Mouse (Mus musculus): ENCODE measurements around the gene Nrxn3. TPM values are rescaled to one million over a fixed set of nuclear protein-coding genes. Genes with fewer than 3 reads are reported as not detected.

Gene Nrxn3
- polyA plus RNA-seq, 1 experiment from 2014 or later: 3.7 TPM

DNA sequence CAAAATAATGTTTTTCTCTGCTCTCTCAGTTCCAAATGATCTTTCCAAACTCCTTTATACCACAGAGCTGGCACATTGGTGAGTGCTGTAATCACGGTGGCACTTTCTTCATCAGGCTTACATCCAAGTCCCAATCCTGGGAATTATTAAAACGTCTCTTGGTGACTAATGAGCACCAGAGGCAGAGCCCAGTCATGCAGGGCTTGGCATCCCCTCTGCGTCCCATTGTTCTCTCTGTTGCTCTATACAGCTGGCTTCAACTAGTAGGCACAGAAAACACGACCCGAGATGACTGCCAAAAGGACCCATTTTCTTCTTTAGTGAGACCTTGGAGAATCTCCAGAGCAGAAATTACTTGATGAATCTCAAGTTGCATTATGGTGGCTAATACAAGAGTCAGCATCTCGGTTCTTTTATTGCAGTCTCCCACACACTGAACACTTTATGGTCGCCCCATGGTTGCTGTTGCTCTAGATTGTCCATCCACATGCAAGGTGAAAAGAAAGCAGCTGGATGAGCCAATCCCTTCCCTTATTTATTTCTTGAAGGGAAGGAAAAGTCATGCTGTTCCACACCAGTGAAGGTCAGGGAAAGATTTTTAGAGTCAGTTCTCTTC, 1552.1 kb downstream of the Nrxn3 start:
- no peaks in the 10 kb centered on the region for H3K27me3 ChIP-seq
- ATAC-seq (ENCODE audit: insufficient number of reproducible peaks, insufficient read depth, low FRiP score, low TSS enrichment): no peak
- no peak overlapping the region for H3K27ac ChIP-seq
- no peaks in the 10 kb centered on the region for H3K9me3 ChIP-seq
- no peak overlapping the region for H3K4me2 ChIP-seq (replicated peaks)
- H3K4me3 ChIP-seq: no peak overlapping the region
- H3K4me1 ChIP-seq: no peaks in the 10 kb centered on the region
- no peaks in the 10 kb centered on the region for H3K36me3 ChIP-seq
- WGBS: 76% methylated on average over 7 of the region's 7 CpGs
- H3K9ac ChIP-seq: no peak overlapping the region

- Histone ChIP-seq H3K27me3 (no peaks in the 10 kb centered on the region), H3K9me3 (no peaks in the 10 kb centered on the region), H3K4me3 (no peak overlapping the region), H3K4me1 (no peaks in the 10 kb centered on the region), H3K4me2 (replicated peaks) (no peak overlapping the region), H3K36me3 (no peaks in the 10 kb centered on the region), H3K27ac (no peak overlapping the region), H3K9ac (no peak overlapping the region)
- ATAC-seq (ENCODE audit: insufficient number of reproducible peaks, insufficient read depth, low FRiP score, low TSS enrichment): no peak
- 95% methylated on average over 1 of the region's 1 CpGs for WGBS
Measured at GRCm38 (mm10) chr12:90281236-90281635, 1558.6 kb downstream of the Nrxn3 start.

- no peaks in the 10 kb centered on the region for H3K9me3 ChIP-seq
Measured at GRCm38 (mm10) chr12:90283022-90283421, 1560.3 kb downstream of the Nrxn3 start.

DNA sequence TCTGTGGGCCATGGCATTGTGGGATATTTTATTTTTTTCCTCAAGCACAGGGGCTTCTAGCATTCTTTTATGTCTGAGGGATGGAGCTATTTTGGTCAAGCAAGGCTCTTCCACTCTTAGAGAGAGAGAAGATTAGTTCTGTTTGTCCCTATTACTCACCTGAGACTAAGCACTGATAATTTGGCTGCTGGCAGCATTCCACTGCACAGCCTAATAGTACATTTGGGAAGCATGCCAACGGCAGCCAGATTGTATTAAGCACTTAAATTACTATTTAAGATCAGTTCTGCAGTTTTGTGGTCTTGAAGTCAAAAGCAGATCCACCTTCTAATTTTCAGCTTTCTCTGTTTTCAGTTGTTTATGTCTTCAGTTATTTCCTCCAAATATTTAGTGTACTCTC, 1580.0 kb downstream of the Nrxn3 start:
- no peak overlapping the region for H3K9ac ChIP-seq
- H3K27ac ChIP-seq: no peak overlapping the region
- no peak overlapping the region for H3K4me2 ChIP-seq (replicated peaks)
- no peak for ATAC-seq (ENCODE audit: insufficient number of reproducible peaks, insufficient read depth, low FRiP score, low TSS enrichment)
- no peak overlapping the region for H3K4me3 ChIP-seq
- no peaks in the 10 kb centered on the region for H3K27me3 ChIP-seq
- H3K9me3 ChIP-seq: no peaks in the 10 kb centered on the region
- H3K36me3 ChIP-seq: no peaks in the 10 kb centered on the region
- WGBS: 63% methylated on average over 1 of the region's 1 CpGs
- H3K4me1 ChIP-seq: no peaks in the 10 kb centered on the region

More at GRCm38 (mm10) chr12:90283022-90283421, 1560.3 kb downstream of the Nrxn3 start:
- 66% methylated on average over 5 of the region's 5 CpGs for WGBS
- ATAC-seq (ENCODE audit: insufficient number of reproducible peaks, insufficient read depth, low FRiP score, low TSS enrichment): no peak
- H3K4me1 ChIP-seq: no peaks in the 10 kb centered on the region
- H3K4me2 ChIP-seq (replicated peaks): no peak overlapping the region
- no peak overlapping the region for H3K27ac ChIP-seq
- no peak overlapping the region for H3K4me3 ChIP-seq
- H3K27me3 ChIP-seq: no peaks in the 10 kb centered on the region
- no peak overlapping the region for H3K9ac ChIP-seq
- no peaks in the 10 kb centered on the region for H3K36me3 ChIP-seq

GRCm38 (mm10) chr12:90331806-90332205, 1609.1 kb downstream of the Nrxn3 start:
- Histone ChIP-seq H3K36me3 (no peaks in the 10 kb centered on the region), H3K4me2 (replicated peaks) (no peak overlapping the region), H3K4me1 (0 out of 2 replicates have a peak, but pooled peaks cover 2% of the 10 kb centered on the region), H3K4me3 (no peak overlapping the region), H3K9ac (no peak overlapping the region), H3K27me3 (no peaks in the 10 kb centered on the region), H3K27ac (no peak overlapping the region), H3K9me3 (no peaks in the 10 kb centered on the region)
- 93% methylated on average over 15 of the region's 15 CpGs for WGBS
- ATAC-seq (ENCODE audit: insufficient number of reproducible peaks, insufficient read depth, low FRiP score, low TSS enrichment): no peak

GRCm38 (mm10) chr12:90332459-90332858, 1609.8 kb downstream of the Nrxn3 start:
- no peak overlapping the region for H3K27ac ChIP-seq
- no peak overlapping the region for H3K4me3 ChIP-seq
- no peak overlapping the region for H3K4me2 ChIP-seq (replicated peaks)
- H3K4me1 ChIP-seq: 0 out of 2 replicates have a peak, but pooled peaks cover 2% of the 10 kb centered on the region
- 74% methylated on average over 3 of the region's 3 CpGs for WGBS
- no peaks in the 10 kb centered on the region for H3K27me3 ChIP-seq
- H3K36me3 ChIP-seq: no peaks in the 10 kb centered on the region
- H3K9me3 ChIP-seq: no peaks in the 10 kb centered on the region
- ATAC-seq (ENCODE audit: insufficient number of reproducible peaks, insufficient read depth, low FRiP score, low TSS enrichment): no peak
- no peak overlapping the region for H3K9ac ChIP-seq

DNA sequence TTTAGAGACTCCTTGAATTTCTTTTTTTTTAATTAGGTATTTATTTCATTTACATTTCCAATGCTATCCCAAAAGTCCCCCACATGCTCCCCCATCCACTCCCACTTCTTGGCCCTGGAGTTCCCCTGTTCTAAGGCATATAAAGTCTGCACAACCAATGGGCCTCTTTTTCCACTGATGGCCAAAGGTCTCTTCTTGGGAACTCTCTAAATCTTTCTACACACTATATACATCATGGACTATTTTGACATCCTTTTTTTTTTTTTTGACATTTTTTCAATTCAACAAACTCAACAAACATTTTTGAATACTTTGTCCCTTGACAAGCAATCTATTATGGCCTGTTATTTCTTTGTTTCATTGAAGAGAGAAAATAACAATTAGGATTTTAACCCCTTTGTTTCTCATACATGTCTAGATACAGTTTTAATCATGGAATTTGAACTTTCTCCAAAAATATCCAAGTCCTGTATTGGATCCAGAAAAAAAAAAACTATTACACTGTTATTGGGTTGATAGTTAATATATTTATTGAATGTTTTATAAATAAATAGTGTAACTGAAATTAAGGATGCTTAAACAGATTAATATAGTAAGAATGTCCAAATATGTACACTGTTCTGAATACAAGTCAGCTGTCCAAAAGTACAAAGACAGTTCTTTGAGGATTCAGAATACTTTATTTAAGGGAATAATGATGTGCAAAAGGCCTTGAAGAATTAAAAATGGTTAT, 1615.0 kb downstream of the Nrxn3 start:
- Histone ChIP-seq H3K9me3 (no peaks in the 10 kb centered on the region), H3K4me2 (replicated peaks) (no peak overlapping the region), H3K36me3 (no peaks in the 10 kb centered on the region), H3K9ac (no peak overlapping the region), H3K4me3 (no peak overlapping the region), H3K27me3 (no peaks in the 10 kb centered on the region), H3K4me1 (0 out of 2 replicates have a peak, but pooled peaks cover 2% of the 10 kb centered on the region), H3K27ac (no peak overlapping the region)
- ATAC-seq (ENCODE audit: insufficient number of reproducible peaks, insufficient read depth, low FRiP score, low TSS enrichment): no peak

GRCm38 (mm10) chr12:90338229-90338557, 1615.5 kb downstream of the Nrxn3 start:
- Histone ChIP-seq H3K4me3 (no peak overlapping the region), H3K4me2 (replicated peaks) (no peak overlapping the region), H3K9ac (no peak overlapping the region), H3K9me3 (no peaks in the 10 kb centered on the region), H3K27ac (no peak overlapping the region), H3K27me3 (no peaks in the 10 kb centered on the region), H3K36me3 (no peaks in the 10 kb centered on the region), H3K4me1 (0 out of 2 replicates have a peak, but pooled peaks cover under 1% of the 10 kb centered on the region)
- ATAC-seq (ENCODE audit: insufficient number of reproducible peaks, insufficient read depth, low FRiP score, low TSS enrichment): no peak
- 83% methylated on average over 3 of the region's 3 CpGs for WGBS

Small RNAs within 50 kb of the gene (microRNA-seq; reads per million reads assigned to microRNA genes)
- gene Gm23989 (not detected), gene Gm27313 (not detected)
